Mouse (Mus musculus): ENCODE results near the gene Txlnb.

Gene Txlnb

DNA sequence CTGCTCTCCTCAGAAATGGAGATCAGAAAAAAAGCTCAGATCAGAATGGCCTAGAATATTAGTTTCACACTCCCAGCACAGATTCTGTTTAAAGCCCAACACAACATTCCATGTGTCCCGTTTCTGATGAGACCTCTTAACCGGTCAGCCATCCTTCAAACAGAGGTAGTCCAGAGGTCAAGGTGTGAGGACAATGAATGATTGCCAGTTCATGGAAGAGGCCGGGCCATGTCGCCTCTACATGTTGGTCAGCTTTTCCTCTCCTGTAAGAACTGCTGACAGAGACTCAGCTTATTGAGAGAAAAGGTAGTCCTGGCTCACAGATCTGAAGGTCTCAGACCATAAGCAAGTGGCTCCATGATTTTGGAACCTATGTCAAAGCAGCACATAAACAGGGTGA, 33.2 kb downstream of the Txlnb start:
- DNase-seq = no peak

DNA sequence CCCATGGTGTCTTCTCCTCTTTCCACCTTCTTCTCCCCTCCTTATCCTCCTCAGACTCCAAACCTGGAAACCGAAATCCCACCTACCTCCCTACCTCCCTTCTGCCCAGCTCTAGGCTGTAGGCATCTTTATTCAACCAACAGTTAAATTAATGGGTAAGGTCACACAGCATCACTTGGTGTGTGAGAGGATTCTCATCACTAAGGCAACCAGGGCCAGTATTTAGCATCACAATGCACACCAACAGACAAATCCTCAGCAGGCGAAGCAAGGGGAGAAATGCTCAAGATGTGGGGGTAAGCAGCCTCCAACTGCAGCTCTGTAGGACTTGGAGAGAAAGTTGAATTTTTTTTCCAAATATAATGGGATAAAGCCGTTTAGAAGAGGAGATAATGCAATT, 35.0 kb downstream of the Txlnb start:
- no peak for DNase-seq

DNA sequence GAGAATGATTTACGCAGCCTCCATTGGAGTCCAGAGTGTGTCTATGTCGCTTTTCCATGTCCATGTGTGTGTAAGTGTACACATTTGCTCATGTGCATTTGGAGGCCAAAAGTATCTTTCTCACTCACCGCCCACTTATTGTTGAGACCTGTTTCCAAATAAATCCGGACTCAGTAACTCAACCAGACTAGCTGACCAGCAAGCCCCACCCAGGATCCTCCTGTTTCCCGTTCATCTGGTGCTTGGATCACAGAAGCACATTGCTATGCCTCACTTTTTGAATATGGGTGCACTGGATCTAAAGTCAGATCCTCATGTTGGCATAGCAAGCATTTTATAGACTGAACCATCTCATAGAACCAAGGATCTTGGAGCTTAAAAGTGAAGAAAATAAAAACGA, 39.0 kb downstream of the Txlnb start:
- DNase-seq = no peak

DNA sequence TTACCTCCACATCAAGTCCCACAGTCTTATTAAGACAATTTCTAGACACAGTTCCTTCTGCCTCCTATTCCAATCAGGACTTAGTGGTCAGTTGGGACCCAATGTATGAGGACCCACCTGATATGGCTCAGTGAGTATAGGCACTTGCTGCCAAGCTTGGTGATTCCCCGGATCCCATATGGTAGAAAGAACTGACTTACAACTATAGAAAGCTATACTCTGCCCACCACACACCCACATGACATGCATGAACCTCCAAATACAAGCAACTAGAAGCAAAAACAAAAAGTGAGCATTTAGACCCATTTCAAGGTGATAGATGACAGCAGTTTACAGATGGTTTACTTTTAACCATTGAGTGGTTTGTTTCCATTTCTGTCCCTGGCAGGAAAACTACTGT, 40.2 kb downstream of the Txlnb start:
- no peak for DNase-seq

DNA sequence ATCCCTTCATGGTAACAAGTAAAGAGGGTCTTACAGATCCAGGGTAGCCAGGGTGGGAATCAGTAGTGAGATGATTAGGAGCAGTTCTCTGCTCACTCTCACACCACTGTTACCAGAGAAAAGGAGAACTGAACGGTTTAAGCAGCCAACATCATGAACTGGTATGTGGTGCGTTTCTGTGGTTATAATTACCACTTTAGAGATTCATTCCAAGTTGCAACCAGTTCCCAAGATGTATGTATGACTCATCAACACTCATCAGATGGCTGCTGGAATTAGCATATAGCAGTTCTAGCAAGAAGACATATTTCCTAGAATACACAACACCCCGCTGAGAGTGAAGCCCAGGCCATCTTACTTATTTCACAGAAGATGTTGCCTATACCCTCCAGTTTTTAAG, 46.0 kb downstream of the Txlnb start:
- no peak for DNase-seq

DNA sequence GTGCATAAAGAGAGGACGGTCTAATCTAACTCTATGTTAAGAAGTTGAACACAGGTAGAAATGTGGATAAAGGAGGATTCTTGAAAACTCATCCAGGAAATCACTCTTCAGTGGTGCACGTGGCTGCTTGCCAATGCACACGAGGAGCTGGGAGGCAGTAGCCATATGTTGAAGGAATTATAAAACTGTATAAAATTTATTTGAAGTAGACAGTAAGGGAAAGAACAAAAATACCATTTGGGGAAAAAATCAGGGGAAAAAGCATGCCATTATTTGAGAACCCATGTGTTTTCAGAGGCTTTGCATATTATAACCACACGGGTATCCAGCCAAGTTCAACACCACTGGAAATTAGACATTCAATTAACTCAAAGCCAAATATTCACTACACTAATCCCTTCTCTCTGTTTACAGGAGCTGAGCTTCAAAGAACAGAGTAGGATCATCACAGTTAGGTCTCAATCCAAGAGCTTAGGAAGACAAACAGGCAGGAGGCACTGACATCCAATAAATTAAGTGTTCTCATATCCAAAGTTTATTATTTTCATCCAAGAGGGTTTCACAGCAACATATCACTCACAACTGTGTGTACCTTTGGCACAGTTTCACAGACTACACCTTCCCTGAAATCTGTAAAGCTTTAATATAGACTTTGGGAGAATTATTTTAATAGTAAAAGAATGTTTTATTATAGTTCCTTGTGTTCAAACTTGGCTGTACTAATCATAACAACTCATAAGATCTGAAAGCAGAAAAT, 48.9 kb downstream of the Txlnb start:
- no peak for DNase-seq

DNA sequence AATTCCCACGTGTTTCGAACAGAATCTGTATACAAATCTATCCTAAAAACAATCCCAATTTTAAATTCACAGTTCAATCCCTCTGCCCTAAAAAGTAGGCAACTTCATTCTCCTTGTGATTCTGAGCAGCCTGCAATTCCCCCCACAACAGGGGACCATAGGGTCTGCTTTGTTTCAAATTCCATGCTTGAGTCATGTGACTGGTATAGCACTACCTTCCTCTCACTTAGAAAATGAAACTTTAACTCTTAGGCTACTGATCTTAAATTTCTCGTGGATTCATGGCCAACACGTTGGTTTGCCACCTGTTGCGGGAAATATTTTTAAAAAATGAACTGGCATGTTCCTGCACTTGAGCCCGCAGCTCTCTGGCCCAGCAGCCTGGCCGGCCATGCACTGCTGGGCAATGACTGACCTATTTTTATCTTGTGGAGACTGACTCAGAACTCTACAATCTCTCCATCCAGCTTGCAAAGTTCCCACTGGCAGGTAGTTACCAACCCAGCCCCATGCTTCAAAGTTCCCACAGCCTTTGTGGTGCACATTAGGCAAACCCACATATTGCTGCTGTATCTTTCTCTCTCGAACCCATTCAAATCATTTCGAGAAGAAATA, 61.7 kb downstream of the Txlnb start:
- DNase-seq = no peak

DNA sequence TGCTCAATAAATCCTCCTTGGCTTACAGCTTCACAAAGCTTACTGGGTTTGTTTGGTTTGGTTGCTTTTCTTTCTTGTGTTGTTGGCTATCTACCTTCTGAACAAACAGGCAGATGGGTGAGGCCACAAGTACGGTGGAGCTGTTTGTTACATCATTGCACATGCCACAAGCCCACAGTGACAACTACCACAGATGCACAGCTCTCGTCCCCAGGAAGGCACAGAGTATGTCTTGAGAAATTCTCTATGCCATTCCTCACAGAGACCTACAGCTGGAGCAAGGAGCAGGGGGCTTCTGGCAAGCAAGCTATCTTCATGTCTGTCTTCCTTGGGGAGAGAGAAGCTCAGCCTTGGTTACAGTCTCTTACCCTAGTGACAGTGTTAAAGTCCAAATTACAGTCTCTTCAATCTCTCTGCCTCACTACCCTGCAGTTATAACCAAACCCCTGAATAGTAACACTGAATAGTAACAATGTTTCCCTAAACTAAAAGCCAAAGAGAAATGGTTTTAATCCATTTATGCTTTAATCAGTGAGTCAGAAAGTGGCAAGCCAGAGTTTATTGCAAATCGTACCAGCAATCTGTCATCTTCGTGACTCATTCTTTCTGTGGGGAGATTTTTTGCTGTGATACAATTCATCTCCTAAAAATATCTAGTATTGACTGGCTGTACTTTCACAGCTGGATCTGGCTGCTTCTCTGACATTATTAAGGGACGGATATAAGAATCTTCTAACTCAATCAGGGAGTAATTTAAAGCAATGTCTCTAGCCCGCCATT, 64.9 kb downstream of the Txlnb start:
- no peak for DNase-seq

DNA sequence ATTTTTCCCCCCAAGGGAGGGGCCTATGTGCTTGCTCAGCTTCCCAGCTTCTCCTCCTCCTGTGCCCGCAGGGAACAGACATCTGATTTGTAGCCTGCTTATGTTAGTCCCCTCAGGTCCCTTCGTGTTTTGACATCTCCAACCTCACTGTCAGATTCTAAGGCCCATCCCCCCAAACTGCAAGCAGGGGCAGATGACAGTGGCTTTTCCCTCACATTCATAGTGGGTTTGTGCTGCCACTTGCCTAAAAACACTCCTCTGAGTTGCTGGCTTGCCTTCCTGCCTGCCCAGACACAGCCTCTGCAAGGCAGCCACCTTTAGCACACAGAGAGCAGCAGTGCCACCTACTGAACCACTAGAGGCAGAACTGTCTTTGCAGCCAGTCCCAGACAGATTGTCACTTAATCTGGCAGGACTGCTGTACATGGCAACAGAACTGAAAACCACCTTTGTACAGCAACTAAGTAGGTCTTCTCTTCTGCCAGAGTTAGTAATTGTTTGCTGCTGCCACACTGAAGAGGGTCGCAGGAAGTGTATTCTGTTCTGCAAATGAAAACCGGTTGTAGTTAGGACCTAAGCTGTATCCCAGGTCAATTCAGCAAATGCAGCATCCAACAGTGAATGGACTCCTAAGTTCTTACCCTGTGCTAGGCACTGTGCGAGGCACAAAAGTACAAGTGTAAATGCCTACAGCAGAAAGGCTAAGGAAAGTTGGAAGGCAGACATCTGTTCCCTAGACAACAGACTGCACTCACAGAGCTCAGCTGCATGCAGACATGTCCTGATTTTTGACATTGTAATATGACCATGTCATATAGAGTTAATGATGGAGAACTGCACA, 74.0 kb downstream of the Txlnb start:
- DNase-seq = peak; percentile 22

DNA sequence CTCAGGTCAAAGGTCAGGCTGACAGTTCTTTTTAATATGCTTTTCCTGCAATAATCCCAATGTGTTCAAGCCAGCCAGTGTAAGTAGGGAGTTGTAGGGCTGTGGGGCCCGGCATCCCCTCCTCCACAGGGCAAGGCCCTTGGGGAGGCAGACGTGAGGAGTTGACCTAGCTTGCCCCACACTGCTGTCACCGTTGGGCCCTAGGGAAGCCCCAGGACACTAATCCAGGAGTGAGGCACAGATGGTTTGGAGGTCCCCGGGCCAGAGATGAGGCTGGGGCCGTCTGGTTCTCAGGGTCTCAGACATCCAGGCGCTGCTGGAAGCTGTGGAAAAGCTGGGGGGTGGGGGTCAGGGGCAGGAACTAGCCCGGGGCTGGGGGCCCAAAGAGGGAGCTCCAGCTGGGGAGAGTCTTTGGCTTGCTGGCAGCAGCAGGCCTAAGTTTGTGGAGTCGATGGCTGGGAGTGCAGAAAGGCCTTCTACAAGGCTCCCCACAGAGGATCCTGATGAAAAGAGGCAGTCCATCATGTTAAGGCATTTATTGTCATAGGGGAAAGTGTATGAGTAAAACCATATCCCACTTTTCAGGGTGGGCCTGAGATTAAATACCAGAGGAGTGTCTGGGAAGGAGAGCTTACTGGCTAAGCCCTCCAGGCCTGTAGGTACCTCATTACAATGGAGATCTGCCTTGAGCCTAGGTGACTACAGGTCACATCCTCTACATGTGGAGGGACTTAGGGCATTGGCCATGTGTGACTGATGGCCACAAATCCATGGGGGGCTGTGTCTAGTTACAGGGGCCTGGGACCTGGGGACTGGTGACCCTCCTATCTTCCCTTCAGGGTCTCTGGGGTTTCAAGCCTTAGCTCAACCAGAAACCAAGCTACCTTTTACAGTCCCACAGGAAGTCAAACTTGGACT, 82.2 kb downstream of the Txlnb start:
- DNase-seq = no peak

DNA sequence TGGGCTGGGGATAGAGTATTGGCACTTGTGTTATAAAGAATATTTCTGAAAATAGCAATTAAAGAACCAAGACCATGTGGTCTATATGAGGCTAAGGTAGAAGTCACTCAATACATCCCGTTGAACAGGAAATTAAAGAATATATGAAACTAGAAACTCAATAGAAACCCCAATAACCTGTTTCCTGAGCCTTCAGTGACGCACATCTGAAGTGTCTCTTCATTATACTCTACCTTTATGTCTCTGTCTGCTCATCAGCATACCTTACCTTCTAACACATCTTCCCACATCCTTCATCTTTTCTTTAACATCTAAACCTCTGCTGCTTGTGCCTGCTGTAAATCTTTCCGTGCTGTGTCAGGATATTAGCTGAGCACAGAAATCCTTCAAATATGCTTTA, 84.0 kb downstream of the Txlnb start:
- no peak for DNase-seq

DNA sequence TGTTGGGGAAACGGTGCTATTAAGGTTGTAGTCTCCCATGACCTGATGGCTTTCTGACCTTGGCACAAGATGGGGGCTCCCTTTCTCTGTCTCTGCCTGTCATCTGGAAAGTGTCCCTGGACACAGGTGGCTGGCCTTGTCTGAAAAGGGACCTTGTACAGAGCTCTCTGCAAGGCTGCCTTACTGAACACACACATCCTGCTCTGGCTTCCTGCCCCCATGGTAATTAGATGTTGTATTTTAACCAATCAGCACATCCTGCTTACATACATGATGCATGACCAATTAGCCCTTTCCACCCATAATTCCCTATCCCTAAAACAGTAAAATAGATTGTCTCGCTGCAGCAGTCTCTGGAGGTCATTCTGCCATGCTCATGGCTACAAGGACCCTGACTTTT, 84.7 kb downstream of the Txlnb start:
- no peak for DNase-seq
